Mouse (Mus musculus) 416B (cell line): ENCODE measurements at regions not wholly inside any gene's neighbourhood (a gene's known extent, or its start where the extent isn't known, plus 50 kb on each side); places are given as distances from the start of the nearest gene placed in this dataset.

Experiments
- DNase-seq: peaks from one replicate; pipeline ENCODE4 v3.0.0; 2011; ENCODE audit warnings: low read depth

- DNase-seq, result no peak
Measured at GRCm38 (mm10) chr8:89905588-89905987, 442.6 kb downstream of the Tox3 start.

GRCm38 (mm10) chr8:89903346-89903745 is 444.8 kb downstream of the Tox3 start:
- DNase-seq, result no peak

- no peak for DNase-seq
Measured at GRCm38 (mm10) chr8:89872768-89873167, 475.4 kb downstream of the Tox3 start.

DNA sequence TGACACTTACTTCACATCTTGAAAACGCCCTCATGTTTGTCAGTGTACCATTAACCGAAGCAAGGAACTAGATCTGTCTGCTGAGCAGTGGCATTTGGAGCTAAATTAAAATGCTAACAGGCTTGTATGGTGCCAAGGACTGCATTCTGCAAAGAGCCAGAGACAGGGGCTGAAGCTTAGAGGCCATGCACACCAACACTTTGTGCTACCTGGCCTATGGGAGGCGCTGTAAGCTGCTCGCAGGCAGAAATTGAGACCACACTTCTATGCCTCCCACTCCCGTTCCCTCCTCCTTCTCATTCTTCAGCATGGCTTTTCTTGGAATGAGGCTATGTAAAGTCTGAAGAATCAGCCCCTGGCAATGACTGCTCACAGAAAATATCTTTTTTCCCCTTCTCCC is 476.2 kb downstream of the Tox3 start:
- no peak for DNase-seq

- no peak for DNase-seq
Measured at GRCm38 (mm10) chr8:89859813-89860212, 488.3 kb downstream of the Tox3 start.

- DNase-seq, result no peak
Measured at GRCm38 (mm10) chr8:89858706-89859385, 489.3 kb downstream of the Tox3 start.

- DNase-seq, result no peak
Measured at GRCm38 (mm10) chr8:89855556-89855955, 492.6 kb downstream of the Tox3 start.

DNA sequence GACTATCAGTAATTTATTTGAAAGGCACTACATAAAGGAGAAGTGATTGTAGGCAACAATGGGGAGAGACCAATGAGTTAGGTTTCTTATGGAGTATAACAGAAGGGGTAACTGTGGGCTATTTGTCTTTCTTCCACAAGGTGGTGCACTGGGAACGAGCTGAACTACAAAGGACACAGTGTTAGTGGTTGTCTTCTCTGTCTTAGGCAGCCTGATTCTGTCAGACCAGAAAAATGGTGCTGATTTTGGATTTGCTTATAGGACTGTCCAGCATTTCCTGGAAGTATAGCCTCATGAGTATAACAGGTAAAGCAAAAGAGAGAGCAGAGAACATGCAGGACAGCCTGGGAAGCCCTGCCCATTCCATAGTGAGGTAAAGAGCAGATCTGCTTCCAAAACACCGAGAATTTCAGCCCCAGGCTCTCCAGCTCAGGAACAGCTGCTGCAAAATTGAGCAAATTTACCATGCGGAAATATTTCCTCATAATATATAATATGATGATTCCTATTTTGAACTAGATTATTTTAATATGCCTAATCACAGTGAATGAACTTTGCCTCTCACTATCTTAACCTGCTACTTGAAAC is 497.8 kb downstream of the Tox3 start:
- DNase-seq, result peak; percentile 42

DNA sequence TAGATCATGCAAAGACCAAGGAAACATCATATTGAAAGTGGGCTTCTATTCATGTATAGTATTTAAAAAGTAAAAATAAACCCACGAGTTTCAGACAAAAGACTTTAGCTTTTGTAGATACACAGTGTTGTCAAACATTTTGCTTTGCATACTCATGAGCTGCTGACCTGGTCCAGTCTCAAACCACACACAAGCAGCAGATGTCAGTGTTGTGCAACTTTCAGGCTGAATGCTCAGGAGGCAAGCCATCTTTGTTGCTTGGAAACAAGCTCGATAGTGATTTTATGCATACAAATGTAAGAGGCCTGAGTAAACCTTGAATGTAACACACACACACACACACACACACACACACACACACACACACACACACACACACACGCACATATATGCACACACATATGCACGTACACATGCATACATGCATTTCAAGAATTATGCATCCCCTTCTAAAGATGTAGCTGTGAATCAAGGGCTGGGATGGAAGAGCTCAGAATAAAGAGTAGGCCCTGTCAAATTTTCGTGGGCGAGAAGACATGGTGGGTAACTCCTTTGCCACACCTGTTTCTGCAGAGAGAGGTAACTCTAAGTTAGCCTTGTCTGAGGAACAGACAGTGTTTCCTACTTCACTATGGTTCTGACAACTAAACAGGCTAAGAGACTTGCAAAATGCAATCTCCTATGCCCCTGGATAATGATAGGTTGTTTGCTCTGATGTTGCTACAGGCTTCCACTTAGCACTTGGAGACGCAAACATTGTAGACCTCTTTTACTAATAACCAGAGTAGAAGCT is 498.5 kb downstream of the Tox3 start:
- peak; percentile 22 for DNase-seq

DNA sequence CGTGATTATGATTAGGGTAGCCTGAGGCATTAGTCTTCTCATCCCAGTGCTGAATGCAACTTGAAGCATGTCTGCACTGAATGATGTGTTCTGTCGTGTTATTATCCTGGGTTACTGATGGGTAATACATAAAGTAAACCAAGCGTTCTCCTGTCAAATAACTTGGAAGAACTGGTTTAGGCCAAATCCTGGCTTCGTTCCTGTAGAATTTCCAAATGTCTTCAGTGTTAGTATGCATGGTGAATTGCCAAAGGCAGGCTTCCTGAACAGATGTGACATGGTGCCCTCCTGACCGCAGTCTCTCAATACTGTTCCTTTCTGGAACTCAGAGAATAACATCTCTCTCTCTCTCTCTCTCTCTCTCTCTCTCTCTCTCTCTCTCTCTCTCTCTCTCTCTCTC is 509.6 kb downstream of the Tox3 start:
- DNase-seq, result no peak

GRCm38 (mm10) chr8:89833715-89834114 is 514.4 kb downstream of the Tox3 start:
- DNase-seq, result no peak

- no peak for DNase-seq
Measured at GRCm38 (mm10) chr8:89824586-89824985, 523.6 kb downstream of the Tox3 start.

- no peak for DNase-seq
Measured at GRCm38 (mm10) chr8:89823631-89824030, 524.5 kb downstream of the Tox3 start.

GRCm38 (mm10) chr8:89812036-89812711 is 536.0 kb downstream of the Tox3 start:
- no peak for DNase-seq

DNA sequence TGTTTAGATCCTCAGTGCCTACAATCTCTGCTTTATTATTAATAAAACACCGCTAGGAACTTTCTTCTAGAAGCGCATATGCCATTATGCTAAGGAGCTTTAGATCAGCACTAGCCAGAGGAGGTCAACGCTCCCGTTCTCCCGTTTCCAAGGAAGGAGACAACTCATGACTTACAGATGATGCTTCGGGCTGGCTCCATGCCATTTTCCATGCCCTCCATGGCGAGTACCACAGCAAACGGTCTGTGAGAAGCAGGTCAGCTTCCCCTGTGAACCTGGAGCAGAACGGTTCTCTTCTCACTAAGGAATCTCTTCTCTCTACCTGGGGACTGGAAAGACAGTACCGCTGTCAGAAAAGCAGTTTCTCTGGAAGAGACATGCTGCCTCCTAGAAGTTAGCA is 559.8 kb downstream of the Tox3 start:
- DNase-seq, result no peak

DNA sequence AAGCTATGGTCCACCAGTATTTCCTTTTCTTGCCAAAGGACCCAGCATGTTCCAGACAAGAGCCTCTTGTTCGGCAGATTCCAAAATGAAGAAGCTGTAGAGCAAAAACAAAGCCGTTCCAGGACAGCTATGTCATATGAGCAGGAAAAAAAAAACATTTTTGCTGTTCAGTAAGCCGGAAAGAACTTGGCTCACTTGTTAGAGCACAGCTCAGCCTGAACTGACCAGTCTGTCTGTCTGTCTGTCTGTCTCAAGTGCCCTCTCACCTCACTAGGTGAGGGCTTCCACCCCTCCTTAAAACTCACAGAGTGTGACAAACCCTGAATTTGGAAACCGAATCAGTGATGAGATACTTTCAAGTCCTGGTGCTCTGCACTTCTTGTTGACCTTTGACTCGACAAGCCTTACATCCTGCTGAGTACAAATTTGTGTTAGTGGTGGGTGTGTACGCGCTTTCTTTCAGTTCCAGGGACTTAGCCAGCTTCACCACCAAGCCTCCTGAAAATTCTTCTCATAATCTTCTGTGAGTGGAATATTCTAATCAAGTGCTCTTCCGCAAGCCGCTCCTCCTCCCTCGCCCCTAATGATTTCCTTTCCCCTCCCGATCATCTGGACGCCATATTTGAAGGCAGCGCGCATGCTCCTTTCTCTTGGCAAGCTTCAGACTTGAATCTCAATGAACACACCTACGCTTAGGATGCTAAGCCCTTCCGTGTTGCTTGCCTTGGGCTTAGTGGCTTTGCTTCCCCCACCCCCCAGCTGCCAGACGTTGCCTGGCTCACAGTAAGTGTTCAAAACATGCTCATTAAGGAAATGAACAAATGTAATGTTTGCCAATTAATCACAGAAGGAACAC is 560.9 kb downstream of the Tox3 start:
- no peak for DNase-seq

DNA sequence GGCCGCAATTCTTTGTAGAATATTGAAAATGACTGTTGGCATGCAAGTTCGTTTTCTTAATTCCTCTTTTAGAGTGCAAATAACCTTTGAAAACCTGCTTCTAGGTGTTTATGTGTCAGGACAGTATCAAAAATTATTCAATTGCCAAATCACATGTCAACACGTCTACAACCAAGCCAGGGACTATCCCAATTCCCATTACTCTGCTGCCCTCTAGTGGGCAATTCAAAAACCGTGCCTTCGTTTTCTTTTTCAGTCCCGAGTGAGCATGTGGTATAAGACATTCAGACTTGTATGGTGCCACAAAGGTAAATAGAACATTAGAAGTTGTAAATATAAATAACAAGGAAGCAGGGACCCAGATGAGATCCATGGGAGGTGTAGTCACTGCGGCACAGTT is 563.1 kb downstream of the Tox3 start:
- peak; percentile 59 for DNase-seq

- DNase-seq, result no peak
Measured at GRCm38 (mm10) chr8:89783311-89783710, 564.8 kb downstream of the Tox3 start.

DNA sequence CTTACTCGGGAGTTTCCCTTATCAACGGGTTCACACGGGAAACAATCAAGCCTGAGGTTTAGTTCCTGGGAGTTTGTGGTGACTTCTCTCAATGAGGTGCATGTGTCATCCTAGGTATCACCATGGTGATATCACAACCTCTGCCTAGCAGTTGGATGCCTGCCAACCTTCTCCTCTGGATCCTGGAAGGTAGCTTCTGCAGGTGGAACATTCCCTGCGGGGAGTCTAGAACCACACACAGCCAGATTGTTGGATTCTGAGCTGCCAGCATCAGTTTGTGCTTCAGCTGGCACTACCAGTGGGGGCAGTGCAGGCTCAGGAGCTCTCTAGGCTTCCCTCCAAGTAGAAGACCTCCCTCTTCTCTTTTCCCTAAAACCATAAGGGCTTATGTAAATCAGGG is 581.8 kb downstream of the Tox3 start:
- no peak for DNase-seq

GRCm38 (mm10) chr8:89759531-89759930 is 588.6 kb downstream of the Tox3 start:
- DNase-seq, result no peak

GRCm38 (mm10) chr8:89758695-89759094 is 589.4 kb downstream of the Tox3 start:
- no peak for DNase-seq

DNA sequence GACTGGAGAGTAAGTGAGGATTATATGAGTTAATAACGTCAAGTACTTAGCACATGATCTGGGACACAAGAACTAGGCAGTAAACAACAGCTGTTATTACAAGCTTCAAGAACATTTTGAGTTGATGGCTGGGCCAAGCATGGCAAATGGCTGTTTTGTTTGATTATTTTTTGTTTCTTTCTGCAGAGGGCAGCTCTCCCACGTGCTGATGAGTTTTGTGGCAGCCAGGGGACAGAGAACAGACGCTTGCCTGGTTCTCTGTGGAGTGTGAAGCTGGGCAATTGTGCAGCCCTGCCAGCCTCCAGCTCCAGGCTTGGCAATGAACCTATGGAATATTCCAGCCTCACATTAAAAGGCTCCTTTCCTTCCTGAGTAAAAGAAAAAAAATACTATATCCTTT is 592.2 kb downstream of the Tox3 start:
- no peak for DNase-seq
